Mouse (Mus musculus): ENCODE data around the gene Ctnnb1. TPM values are rescaled to one million over a fixed set of nuclear protein-coding genes. Genes with fewer than 3 reads are reported as not detected.

Ctnnb1 gene
- polyA plus RNA-seq, 1 experiment from 2014 or later = 383 TPM

DNA sequence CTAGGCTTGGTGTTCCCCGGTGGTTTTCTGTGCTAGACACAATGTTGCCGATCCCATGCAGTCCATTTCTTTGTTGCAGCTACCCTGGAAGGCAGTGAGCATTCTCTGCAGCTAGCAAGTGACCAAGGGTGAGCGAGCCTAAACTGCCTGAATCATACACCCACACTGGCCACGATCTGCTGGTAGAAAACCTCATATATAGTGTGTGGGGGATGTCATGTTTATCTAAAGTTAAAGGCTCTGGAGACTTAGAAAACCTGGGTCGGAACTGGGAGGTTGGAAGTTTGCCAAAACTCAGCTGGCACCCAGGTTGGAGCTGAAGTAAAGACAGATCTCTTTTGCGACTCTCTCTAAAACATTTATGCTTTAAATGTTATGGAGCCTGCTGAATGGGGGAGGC lies 10.4 kb upstream of the Ctnnb1 start:
- WGBS = 14% methylated on average over 6 of the region's 6 CpGs
- H3K9ac ChIP-seq (replicated peaks; ENCODE audit: low read depth) = no peak overlapping the region
- no peak overlapping the region for H3K4me2 ChIP-seq (replicated peaks; ENCODE audit: low read depth, low read length)
- peaks cover 8% of the 10 kb centered on the region; the same call in 1 of the 2 replicates for H3K4me1 ChIP-seq (ENCODE audit: insufficient read depth, low read depth, low read length)
- no peaks in the 10 kb centered on the region for H3K36me3 ChIP-seq (ENCODE audit: insufficient read depth, low read length)
- H3K27me3 ChIP-seq (replicated peaks; ENCODE audit: insufficient read depth, low read length) = no peaks in the 10 kb centered on the region
- ATAC-seq (no peak), DNase-seq (ENCODE audit: low spot score) (peak; percentile 37)
- no peak overlapping the region for H3K4me3 ChIP-seq (ENCODE audit: low read depth, low read length)
- H3K9me3 ChIP-seq (ENCODE audit: low read length) = no peaks in the 10 kb centered on the region
- TF ChIP-seq EP300 (IDR thresholded peaks at IDR 0.05) = no peak
- no peak for TF ChIP-seq CTCF (IDR thresholded peaks at IDR 0.05)
- H3K27ac ChIP-seq (ENCODE audit: low read length) = peak overlapping the region; percentile 64

DNA sequence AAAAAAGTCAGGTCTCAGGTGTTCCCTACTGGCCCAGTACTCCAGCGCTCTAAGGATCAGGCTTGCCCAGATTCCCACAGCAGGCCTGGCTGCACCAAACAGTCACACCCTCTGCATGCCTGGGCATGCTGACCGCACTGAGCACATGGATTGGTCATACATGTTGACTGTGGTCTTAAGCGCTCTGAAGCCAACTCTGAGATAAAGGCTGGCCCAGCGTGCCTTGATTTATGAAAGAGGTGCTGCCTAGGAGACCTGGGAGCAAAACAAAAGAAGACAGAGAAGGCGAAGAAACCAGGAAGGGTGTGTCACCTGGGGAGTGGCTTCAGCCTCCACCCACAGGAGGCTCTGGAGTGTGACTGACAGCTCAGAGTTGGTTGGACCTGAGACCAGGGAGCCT lies 9.9 kb upstream of the Ctnnb1 start:
- H3K27ac ChIP-seq (ENCODE audit: low read length) = peak overlapping the region; percentile 64
- WGBS = 46% methylated on average over 5 of the region's 5 CpGs
- H3K4me3 ChIP-seq (ENCODE audit: low read depth, low read length) = no peak overlapping the region
- DNase-seq (ENCODE audit: low spot score) (peak; percentile 74), ATAC-seq (peak; percentile 64)
- peaks cover 5% of the 10 kb centered on the region; the same call in 1 of the 2 replicates for H3K4me1 ChIP-seq (ENCODE audit: insufficient read depth, low read depth, low read length)
- H3K4me2 ChIP-seq (replicated peaks; ENCODE audit: low read depth, low read length) = no peak overlapping the region
- TF ChIP-seq EP300 (IDR thresholded peaks at IDR 0.05) (peak; percentile 41; the same call in 1 of the 2 replicates), CTCF (IDR thresholded peaks at IDR 0.05) (no peak)
- H3K9me3 ChIP-seq (ENCODE audit: low read length) = no peaks in the 10 kb centered on the region
- H3K9ac ChIP-seq (replicated peaks; ENCODE audit: low read depth) = no peak overlapping the region
- no peaks in the 10 kb centered on the region for H3K27me3 ChIP-seq (replicated peaks; ENCODE audit: insufficient read depth, low read length)
- H3K36me3 ChIP-seq (ENCODE audit: insufficient read depth, low read length) = no peaks in the 10 kb centered on the region

GRCm38 (mm10) chr9:120926126-120926525 lies 2.9 kb upstream of the Ctnnb1 start:
- 17% methylated on average over 1 of the region's 1 CpGs for WGBS
- no peak overlapping the region for H3K9ac ChIP-seq (replicated peaks; ENCODE audit: low read depth)
- no peaks in the 10 kb centered on the region for H3K27me3 ChIP-seq (replicated peaks; ENCODE audit: insufficient read depth, low read length)
- H3K36me3 ChIP-seq (ENCODE audit: insufficient read depth, low read length) = no peaks in the 10 kb centered on the region
- no peaks in the 10 kb centered on the region for H3K4me1 ChIP-seq (ENCODE audit: insufficient read depth, low read depth, low read length)
- H3K27ac ChIP-seq (ENCODE audit: low read length) = no peak overlapping the region
- H3K4me2 ChIP-seq (replicated peaks; ENCODE audit: low read depth, low read length) = no peak overlapping the region
- DNase-seq (ENCODE audit: low spot score) (peak; percentile 70), ATAC-seq (peak; percentile 73)
- 0 out of 2 replicates have a peak, but pooled peaks have one; percentile 35 for TF ChIP-seq EP300 (IDR thresholded peaks at IDR 0.05)
- TF ChIP-seq CTCF (IDR thresholded peaks at IDR 0.05) = no peak
- no peak overlapping the region for H3K4me3 ChIP-seq (ENCODE audit: low read depth, low read length)
- no peaks in the 10 kb centered on the region for H3K9me3 ChIP-seq (ENCODE audit: low read length)

DNA sequence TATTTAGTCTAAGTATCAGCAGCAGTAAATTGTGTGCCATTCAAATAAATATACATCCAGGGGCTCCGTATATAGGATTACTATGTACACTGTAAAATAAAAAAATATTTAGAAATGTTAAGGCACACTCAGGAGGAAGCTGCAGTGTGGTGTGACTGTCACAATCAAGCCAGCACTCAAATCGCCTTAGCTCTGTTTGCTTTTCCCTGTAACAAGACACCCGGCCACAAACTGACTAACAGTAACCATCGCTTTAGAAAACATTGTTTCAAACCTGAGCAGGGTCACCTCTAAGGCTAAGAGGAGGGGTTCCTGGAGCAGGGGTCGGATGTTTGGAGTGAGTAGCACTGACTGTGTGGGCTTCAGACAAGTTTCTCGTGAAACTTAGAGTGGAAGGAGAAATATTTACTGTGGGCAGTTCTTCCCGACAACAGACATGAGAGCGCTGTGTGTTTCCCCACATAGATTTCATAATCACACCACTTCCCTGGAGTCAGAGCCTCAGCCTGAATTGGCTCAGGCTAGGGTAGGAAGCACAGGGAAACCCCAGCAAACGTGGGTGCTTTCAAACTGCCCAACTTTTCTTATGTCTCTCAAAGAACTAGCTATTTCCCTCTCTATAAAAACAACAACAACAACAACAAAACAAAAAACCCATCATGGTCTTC lies 1.9 kb upstream of the Ctnnb1 start:
- Histone ChIP-seq H3K27me3 (replicated peaks; ENCODE audit: insufficient read depth, low read length) (no peaks in the 10 kb centered on the region), H3K9ac (replicated peaks; ENCODE audit: low read depth) (no peak overlapping the region), H3K9me3 (ENCODE audit: low read length) (no peaks in the 10 kb centered on the region), H3K27ac (ENCODE audit: low read length) (peak overlapping the region; percentile 40), H3K4me3 (ENCODE audit: low read depth, low read length) (no peak overlapping the region), H3K4me1 (ENCODE audit: insufficient read depth, low read depth, low read length) (no peaks in the 10 kb centered on the region), H3K36me3 (ENCODE audit: insufficient read depth, low read length) (no peaks in the 10 kb centered on the region), H3K4me2 (replicated peaks; ENCODE audit: low read depth, low read length) (peak overlapping the region; percentile 28; the same call in 1 of the 2 replicates)
- 12% methylated on average over 9 of the region's 9 CpGs for WGBS
- peak; percentile 74 for DNase-seq (ENCODE audit: low spot score)
- ATAC-seq = peak; percentile 76
- TF ChIP-seq EP300 (IDR thresholded peaks at IDR 0.05) = peak; percentile 65
- no peak for TF ChIP-seq CTCF (IDR thresholded peaks at IDR 0.05)

- H3K9me3 ChIP-seq (ENCODE audit: low read length) = no peaks in the 10 kb centered on the region
- no peak for TF ChIP-seq EP300 (IDR thresholded peaks at IDR 0.05)
- TF ChIP-seq CTCF (IDR thresholded peaks at IDR 0.05) = no peak
- DNase-seq (ENCODE audit: low spot score) (no peak), ATAC-seq (no peak)
- H3K9ac ChIP-seq (replicated peaks; ENCODE audit: low read depth) = no peak overlapping the region
- H3K27ac ChIP-seq (ENCODE audit: low read length) = no peak overlapping the region
- WGBS = 96% methylated on average over 12 of the region's 12 CpGs
- H3K36me3 ChIP-seq (ENCODE audit: insufficient read depth, low read length) = no peaks in the 10 kb centered on the region
- no peaks in the 10 kb centered on the region for H3K4me1 ChIP-seq (ENCODE audit: insufficient read depth, low read depth, low read length)
- no peak overlapping the region for H3K4me3 ChIP-seq (ENCODE audit: low read depth, low read length)
- H3K27me3 ChIP-seq (replicated peaks; ENCODE audit: insufficient read depth, low read length) = no peaks in the 10 kb centered on the region
- H3K4me2 ChIP-seq (replicated peaks; ENCODE audit: low read depth, low read length) = no peak overlapping the region
Observed at GRCm38 (mm10) chr9:120930021-120930420, 1.0 kb downstream of the Ctnnb1 start.

DNA sequence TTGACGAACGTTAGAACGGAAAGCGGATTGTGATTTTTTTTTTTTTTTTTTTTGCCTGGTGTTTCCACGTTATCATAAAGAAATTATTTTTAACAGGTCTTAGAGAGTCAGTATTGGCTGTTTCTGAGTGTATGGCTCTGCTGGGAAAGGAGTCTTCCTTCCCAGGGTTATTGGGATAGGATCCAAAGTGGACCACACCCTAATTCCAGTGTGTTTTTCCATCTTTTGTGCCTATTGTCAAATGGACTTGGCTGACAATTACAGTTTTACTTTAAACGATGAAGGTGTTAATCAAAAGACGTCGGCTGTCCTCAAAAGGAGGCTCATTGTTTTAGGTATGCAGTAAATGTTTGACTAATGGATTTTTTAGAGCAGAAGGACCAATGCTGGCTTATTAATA lies 1.8 kb downstream of the Ctnnb1 start:
- ATAC-seq (no peak), DNase-seq (ENCODE audit: low spot score) (peak; percentile 26)
- Histone ChIP-seq H3K36me3 (ENCODE audit: insufficient read depth, low read length) (no peaks in the 10 kb centered on the region), H3K4me3 (ENCODE audit: low read depth, low read length) (no peak overlapping the region), H3K4me2 (replicated peaks; ENCODE audit: low read depth, low read length) (no peak overlapping the region), H3K9me3 (ENCODE audit: low read length) (no peaks in the 10 kb centered on the region), H3K27ac (ENCODE audit: low read length) (no peak overlapping the region), H3K4me1 (ENCODE audit: insufficient read depth, low read depth, low read length) (no peaks in the 10 kb centered on the region), H3K9ac (replicated peaks; ENCODE audit: low read depth) (no peak overlapping the region), H3K27me3 (replicated peaks; ENCODE audit: insufficient read depth, low read length) (no peaks in the 10 kb centered on the region)
- WGBS = 34% methylated on average over 8 of the region's 8 CpGs
- no peak for TF ChIP-seq EP300 (IDR thresholded peaks at IDR 0.05)
- no peak for TF ChIP-seq CTCF (IDR thresholded peaks at IDR 0.05)
